Mouse (Mus musculus): Measurements from ENCODE around the gene Fbxl17.

The Fbxl17 gene

DNA sequence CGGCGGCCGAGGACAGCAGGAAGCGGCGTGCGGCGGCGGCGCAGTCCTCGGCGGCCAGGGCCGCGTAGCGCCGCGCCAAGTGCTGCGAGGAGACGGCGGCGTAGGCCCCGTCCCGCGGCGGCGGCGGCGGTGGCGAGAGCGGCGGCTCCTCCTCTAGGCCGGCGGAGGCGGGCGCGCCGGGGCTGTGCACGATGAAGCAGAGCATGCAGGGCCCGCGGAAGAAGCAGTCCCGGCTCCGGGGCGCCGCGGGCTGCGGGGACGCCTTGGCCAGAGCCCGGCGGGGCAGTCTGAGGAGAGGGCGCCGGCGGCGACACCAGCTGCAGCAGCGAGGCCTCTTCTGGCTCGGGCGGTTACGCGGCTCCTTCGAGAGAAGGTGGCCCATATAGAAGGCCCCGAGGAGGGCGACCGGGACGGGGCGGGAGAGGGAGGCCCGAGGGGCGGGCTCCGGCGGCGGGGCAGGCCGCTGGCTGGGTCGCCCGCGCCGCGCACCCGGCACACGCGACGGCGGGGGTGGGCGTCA, at the start of gene Fbxl17:
Gene Fbxl17 (minus strand): TSS at position 382 of the 520 bp plus-strand sequence.
- peak; percentile 22 to 54 for DNase-seq (ENCODE audit: low spot score in 2 of 2)

GRCm38 (mm10) chr17:63547465-63547864, 47.6 kb upstream of the Fbxl17 start:
- no peak for DNase-seq (ENCODE audit: low spot score in 2 of 2)

DNA sequence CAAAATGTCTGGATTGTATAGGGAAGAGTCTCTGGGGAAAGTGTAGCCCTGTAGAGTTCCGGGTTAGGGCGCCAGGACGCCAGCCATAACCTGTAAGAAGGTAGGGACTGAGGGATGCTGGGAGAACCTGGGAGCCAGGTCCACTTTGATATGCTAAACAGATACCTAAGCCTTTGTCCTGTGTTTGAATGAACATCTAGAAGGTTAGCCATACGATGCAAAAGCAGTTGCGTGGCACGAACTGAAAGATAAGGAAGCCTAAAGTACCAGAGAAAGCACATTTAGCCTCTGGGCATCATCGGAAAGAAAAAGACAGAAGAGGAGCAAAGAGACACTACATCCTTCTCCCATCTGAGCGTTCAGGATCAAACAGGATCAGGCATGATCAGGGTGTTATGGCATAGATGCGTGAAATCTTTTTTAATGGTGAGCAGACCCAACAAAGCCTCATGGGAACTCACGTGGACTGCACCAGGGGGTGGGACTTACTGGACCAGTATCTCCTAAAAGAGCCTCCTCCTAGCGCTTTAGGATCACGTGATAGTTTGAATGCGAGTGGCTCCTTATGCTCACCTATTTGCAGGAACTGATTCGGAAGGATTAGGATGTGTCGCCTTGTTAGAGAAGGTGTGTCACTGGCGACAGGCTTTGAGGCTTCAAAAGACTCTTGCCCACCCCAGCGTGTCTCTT, 34.9 kb upstream of the Fbxl17 start:
- no peak for DNase-seq (ENCODE audit: low spot score in 2 of 2)

- DNase-seq (ENCODE audit: low spot score in 2 of 2) = no peak
Observed at GRCm38 (mm10) chr17:63533074-63533836, 33.4 kb upstream of the Fbxl17 start.

- no peak for DNase-seq (ENCODE audit: low spot score in 2 of 2)
Observed at GRCm38 (mm10) chr17:63529476-63529875, 29.7 kb upstream of the Fbxl17 start.

DNA sequence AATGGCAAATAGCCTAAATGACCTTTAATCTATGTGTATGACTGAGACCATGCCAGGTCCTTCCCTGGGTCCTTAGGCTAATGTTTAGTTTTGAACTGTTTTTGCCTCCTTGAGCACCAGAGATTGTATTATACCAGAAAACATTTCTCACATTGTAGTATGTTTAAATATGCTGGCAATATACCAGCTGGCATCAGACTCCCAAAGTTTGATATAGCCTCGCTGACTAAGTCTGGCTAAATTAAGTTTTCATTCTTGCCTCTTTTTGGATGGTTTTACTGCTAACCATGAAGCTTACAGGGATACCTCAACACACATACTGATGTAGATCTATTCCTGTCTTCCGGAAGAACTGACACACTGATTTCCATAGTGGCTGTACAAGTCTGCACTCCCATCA, 20.9 kb upstream of the Fbxl17 start:
- no peak for DNase-seq (ENCODE audit: low spot score in 2 of 2)

DNA sequence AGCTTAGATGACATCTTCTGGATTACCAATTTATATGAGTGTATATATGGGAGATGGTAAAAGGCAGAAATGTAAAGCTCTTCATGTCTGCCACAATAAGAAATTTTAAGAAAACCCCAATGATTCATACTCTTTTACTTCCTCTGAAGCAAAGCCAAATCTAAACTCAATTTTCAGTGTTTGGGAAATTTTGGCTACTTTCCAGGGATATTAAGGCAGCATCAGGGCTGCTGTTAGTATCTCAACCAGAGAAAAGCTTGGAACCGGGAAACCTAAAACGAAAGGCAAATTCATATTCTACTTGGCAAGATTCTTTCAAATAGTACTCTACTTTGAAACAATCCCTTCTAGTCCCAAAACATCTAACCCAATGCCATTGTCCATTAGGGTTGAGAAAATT, 10.6 kb upstream of the Fbxl17 start:
- DNase-seq (ENCODE audit: low spot score in 2 of 2) = no peak

- no peak for DNase-seq (ENCODE audit: low spot score in 2 of 2)
Observed at GRCm38 (mm10) chr17:63501091-63501490, 1.3 kb upstream of the Fbxl17 start.

GRCm38 (mm10) chr17:63500156-63500834, 478 bp upstream of the Fbxl17 start:
- DNase-seq (ENCODE audit: low spot score in 2 of 2) = peak; percentile 74 to 83

DNA sequence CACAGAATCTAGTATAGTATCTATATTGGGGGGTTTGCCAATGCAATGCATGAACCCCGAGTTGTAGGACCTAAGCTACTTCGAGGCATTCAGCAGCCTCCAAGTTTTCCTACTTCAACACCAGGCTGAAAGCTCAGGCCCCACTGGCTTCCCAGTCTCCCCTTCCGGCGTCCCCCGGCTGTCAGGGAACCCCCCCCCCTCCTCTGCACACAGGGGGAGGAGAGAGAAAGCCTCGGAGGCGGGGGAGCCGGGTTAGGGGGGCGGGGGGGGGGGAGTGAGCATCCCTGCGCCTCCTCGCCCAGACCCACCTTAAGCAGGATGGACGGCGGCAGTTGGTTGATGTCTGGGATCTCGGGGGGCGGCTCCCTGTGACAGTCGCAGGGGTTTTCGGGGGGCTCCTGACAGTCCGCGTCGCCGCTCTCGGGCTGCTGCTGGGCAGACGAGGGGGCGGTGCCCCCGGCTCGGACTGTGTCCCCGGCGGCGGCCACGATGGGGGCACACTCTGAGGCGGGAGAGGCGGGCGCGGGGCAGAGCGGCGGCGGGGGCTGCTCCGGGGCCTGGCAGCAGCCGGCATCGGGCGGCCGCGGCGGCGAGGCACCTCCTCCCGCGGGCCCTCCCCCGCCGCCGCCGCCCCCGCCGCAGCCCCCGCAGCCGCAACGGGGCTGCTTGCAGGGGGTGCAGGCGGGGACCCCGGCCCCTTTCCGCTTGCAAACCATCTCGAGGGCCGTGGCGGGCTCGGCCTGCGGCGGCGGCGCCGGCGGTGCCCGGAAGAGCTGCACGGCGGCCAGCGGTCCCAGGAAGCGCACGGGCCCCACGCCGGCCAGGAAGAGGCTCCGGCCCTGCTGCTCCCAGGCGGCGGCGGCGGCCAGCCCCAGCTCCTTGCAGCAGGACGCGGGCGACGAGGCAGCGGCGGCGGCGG, 841 bp downstream of the Fbxl17 start:
- DNase-seq (ENCODE audit: low spot score in 2 of 2) = peak; percentile 10 to 17

DNA sequence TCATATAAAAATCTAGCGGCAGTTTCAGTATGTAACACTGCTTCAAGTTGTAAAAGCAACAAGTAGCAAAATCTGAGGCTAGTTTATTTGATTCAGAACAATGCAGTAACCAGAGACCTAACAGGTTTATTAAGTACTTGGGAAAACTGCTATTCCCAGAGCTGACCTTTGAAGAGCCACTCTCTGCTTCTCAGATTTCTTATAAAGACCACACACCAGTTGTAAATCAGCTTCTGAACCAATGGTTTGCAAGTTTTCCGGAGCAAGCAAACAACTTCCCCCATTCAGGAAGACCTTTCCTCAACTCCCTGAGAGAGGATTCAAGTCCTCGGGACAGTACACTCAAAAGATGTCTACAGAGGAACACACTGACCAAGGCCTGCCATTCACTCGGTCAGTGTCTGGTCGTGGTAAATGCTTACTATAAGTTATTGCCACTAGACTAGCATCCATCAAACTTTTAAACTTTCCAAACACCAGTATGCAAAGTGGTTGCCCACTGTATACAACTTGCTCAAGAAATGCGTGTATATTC, 1.6 kb downstream of the Fbxl17 start:
- no peak for DNase-seq (ENCODE audit: low spot score in 2 of 2)

GRCm38 (mm10) chr17:63497206-63497731, 2.5 kb downstream of the Fbxl17 start:
- no peak for DNase-seq (ENCODE audit: low spot score in 2 of 2)

DNA sequence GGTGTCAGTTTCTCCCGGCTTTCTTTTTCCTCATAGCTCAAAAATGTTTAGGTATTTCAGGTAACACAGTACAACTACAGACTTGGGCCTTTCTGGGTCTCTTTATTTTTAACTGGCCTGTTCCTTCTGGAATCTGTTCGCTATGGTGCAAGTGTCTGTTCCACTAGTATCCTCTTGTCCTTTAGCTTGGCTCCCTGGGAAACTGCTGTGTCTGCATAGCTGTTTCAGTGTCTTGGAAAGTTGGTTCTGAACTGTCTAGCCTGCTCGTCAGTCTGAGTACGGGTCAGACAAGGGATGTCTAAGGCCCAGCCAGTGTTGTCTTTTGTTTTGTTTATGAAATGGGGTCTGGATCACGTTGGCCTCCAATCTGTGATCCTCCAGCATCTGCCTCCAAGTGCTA, 3.7 kb downstream of the Fbxl17 start:
- DNase-seq (ENCODE audit: low spot score in 2 of 2) = no peak

DNA sequence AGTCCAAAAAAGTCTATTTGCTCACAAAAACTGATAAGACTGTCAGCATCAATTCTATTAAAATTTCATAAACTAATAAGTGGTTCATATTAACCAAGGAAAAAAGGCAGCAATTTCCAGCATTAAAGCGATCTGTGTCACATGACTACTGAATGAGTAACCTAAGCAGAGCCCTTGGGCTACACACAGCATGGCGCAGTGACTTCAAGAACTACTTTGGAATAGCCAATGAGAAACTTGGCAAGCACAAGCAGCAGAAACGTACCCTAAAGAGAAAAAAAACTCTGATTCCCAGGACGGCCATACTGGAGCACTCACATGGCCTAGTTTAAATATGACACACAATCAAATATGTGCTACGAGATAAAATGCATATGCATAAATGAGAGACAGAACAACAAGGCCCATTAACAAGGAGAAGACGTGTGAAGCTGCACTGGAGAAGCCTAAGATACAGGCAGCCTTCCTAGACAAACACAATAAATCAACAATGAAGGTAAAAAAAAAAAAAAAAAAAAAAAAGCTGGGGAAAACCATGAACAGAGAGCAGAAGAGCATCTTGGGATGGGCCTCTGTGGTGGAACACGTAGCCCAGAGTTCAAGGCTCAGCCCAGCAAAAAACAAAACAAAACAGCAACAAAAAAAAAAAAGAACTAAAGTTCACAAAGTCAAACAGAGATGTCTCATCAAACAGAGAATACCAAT, 5.8 kb downstream of the Fbxl17 start:
- DNase-seq (ENCODE audit: low spot score in 2 of 2) = no peak

DNA sequence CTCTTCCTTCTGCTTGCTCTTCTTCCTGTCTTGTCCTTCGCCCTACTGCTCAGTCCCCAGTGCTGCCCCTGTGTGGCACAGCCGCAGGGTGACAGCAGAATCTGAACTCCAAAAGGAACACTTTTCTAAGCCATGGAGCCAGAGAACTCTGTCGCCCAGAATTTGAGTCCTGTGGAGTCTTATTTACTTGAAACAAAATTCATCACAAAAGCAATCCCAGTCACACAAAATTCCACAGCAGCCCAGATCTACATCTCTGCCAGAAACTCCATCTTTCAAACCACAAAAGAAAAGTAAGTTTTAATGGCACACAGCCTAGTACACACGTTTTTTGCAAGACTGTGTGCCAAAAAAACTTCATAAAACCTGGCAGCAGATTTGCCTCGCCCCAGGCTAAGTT, 6.5 kb downstream of the Fbxl17 start:
- no peak for DNase-seq (ENCODE audit: low spot score in 2 of 2)

GRCm38 (mm10) chr17:63492665-63493273, 7.0 kb downstream of the Fbxl17 start:
- no peak for DNase-seq (ENCODE audit: low spot score in 2 of 2)

GRCm38 (mm10) chr17:63489525-63489924, 10.3 kb downstream of the Fbxl17 start:
- DNase-seq (ENCODE audit: low spot score in 2 of 2) = no peak

DNA sequence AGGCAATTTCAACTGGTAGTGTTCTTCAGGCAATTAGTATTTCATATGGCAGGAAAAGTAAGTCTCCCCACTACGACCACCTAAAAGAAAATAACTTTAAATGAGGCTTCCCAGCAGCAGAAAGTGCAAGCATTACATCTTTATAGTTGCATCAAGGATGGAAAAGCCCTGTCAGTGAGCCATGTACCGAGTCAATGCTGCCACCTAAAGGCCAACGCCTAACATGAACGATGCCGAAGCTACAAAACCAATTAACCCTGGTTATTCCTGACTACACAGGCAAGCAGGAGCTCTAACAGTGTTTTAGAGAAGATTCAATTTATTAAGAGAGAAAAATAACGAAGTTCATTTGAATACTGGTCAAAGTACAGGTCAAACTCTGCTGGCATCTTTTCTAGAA, 32.0 kb downstream of the Fbxl17 start:
- DNase-seq (ENCODE audit: low spot score in 2 of 2) = peak; percentile 21 to 55

GRCm38 (mm10) chr17:63465239-63465638, 34.6 kb downstream of the Fbxl17 start:
- no peak for DNase-seq (ENCODE audit: low spot score in 2 of 2)

DNA sequence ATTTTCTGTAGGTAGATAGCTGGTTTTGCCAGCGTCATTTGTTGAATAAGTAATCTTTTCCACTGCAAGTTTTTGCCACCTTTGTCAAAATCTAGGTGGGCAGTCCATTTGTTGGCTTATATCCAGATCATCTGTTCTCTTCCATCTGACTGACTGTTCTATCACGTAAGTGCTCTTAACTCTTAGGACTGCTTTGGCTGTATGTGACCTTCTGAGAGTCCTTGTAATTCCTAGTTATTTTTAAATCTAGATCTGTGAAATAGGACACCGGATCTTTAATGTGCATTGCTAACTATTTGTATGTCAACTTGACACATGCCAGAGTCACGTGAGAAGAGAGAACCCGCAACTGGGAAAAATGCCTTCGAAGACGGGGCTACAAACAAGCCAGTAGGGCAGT, 37.3 kb downstream of the Fbxl17 start:
- no peak for DNase-seq (ENCODE audit: low spot score in 2 of 2)
